Mouse (Mus musculus): ENCODE measurements around the gene Trim25. TPM values are rescaled to one million over a fixed set of nuclear protein-coding genes. Genes with fewer than 3 reads are reported as not detected.
"Not testable (repeated sequence)": the region's sequence is repeated elsewhere in the genome, so short reads cannot be mapped to it uniquely, and the experiment has no call there.

Trim25 gene
- total RNA-seq, 2 experiments from 2014 or later = 6.0 to 6.6 TPM

- no peak for DNase-seq (ENCODE audit: low spot score)
These were observed 24.3 kb downstream of the Trim25 start for GRCm38 (mm10) chr11:89023477-89023876.

DNA sequence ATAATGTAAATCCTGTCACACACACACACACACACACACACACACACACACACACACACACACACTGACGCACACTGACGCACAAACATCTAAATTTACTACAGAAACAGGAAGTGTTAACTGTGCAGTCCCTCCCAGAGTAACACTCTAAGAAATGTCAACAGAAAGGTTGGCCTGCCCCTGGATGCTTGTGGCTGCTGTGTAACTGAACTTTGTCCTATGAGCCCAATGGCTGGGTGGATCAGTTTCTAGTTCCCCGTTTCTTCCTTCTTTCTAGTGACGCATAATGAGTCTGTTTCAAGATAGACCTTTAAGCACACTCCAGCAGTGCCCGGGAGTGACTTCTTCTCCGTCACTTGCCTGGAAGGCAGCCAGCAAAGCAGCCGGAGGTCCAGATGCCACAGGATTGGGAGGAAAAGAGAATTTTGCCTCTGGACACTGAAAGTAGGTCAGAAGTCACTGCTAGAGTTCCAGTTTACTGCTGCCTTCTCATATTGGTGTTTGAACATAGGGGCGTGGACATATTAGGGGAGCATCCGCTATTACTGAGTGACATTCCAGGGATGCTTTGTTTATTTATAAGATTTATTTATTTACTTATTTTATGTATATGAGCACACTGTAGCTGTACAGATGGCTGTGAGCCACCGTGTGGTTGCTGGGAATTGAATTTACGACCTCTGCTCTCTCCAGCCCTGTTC lies 25.2 kb downstream of the Trim25 start:
- DNase-seq (ENCODE audit: low spot score) = peak; percentile 76

GRCm38 (mm10) chr11:89025603-89026002 lies 26.4 kb downstream of the Trim25 start:
- no peak for DNase-seq (ENCODE audit: low spot score)

GRCm38 (mm10) chr11:89026117-89026516 lies 26.9 kb downstream of the Trim25 start:
- no peak for DNase-seq (ENCODE audit: low spot score)

DNA sequence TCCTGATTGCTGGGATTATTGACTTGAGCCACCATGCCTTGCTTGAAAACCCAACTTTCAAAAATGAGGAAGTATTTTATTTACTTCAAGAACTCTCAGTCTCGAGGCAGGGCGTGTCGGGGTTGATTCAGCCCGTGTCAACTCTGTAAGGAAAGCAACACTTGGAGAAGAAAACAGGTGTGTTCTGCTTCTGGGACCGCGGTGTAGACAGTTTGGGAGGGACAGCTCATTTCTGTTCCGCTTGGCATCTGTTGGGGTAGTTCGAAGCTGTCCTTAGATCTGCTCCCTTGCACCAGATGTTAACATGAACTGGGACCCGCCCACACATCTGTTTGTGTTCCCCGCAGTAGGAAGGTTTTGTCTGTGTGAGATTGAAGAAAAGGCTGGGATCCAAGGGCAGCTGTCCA lies 28.8 kb downstream of the Trim25 start:
- peak; percentile 27 for DNase-seq (ENCODE audit: low spot score)

- no peak for DNase-seq (ENCODE audit: low spot score)
These were observed 29.8 kb downstream of the Trim25 start for GRCm38 (mm10) chr11:89028871-89029405.

- no peak for DNase-seq (ENCODE audit: low spot score)
These were observed 31.4 kb downstream of the Trim25 start for GRCm38 (mm10) chr11:89030552-89030951.

GRCm38 (mm10) chr11:89031189-89031588 lies 32.0 kb downstream of the Trim25 start:
- DNase-seq (ENCODE audit: low spot score) = no peak

GRCm38 (mm10) chr11:89034592-89034991 lies 35.4 kb downstream of the Trim25 start:
- no peak for DNase-seq (ENCODE audit: low spot score)

- no peak for DNase-seq (ENCODE audit: low spot score)
These were observed 36.4 kb downstream of the Trim25 start for GRCm38 (mm10) chr11:89035552-89035951.

DNA sequence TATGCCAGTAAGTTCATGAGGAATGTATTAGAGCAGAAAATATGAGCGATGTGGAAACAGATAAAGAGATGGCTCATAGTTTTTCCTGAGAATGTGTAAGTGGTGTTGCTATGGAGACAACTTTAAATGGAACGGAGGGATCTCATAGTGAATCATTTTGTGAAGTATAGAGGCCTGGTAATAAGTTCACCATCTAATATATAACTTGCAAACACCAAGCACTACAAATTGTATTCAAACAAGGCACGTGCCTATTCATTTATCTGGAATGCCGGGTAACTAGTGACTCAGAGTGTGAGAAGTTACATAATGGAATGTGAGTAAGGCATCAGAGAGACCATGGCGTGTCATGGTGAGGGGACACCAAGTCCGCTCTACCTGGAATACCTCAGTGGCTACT lies 39.3 kb downstream of the Trim25 start:
- no peak for DNase-seq (ENCODE audit: low spot score)

GRCm38 (mm10) chr11:89039325-89039724 lies 40.1 kb downstream of the Trim25 start:
- DNase-seq (ENCODE audit: low spot score) = peak; percentile 53

DNA sequence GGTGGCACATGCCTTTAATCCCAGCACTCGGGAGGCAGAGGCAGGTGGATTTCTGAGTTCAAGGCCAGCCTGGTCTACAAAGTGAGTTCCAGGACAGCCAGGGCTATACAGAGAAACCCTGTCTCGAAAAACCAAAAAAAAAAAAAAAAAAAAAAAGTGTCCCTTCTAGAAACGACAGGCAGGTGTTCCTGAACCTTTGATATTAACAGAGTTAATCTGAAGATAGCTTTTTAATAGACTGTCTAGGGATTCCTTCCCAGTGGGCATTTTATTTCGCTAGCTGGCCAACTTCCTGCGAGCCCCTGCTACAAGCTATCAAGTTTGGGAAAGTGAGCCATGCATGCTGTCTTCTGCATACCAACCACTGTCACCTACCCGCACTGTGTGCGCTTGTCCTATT lies 41.9 kb downstream of the Trim25 start:
- DNase-seq (ENCODE audit: low spot score) = not testable (repeated sequence)

GRCm38 (mm10) chr11:89043046-89043445 lies 43.9 kb downstream of the Trim25 start:
- no peak for DNase-seq (ENCODE audit: low spot score)

- DNase-seq (ENCODE audit: low spot score) = not testable (repeated sequence)
These were observed 46.3 kb downstream of the Trim25 start for GRCm38 (mm10) chr11:89045501-89045900.

DNA sequence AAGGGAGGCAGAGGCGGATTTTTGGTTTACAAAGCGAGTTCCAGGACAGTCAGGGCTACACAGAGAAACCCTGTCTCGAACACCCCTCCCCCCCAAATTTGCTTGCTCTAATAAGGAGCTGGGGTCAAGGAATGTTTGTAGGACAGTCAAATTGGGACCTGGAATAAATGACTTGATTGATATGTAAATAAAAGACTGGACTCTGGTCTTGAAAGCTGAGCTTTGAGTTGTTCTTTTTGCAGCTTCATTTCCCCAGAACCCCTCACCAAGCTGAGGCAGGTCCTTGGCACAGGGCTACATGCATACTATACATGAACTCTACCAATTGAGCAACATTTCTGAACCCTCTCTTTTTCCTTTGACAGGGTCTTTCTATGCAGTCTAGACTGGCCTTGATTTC lies 46.8 kb downstream of the Trim25 start:
- DNase-seq (ENCODE audit: low spot score) = no peak

GRCm38 (mm10) chr11:89051767-89052166 lies 52.6 kb downstream of the Trim25 start:
- no peak for DNase-seq (ENCODE audit: low spot score)

DNA sequence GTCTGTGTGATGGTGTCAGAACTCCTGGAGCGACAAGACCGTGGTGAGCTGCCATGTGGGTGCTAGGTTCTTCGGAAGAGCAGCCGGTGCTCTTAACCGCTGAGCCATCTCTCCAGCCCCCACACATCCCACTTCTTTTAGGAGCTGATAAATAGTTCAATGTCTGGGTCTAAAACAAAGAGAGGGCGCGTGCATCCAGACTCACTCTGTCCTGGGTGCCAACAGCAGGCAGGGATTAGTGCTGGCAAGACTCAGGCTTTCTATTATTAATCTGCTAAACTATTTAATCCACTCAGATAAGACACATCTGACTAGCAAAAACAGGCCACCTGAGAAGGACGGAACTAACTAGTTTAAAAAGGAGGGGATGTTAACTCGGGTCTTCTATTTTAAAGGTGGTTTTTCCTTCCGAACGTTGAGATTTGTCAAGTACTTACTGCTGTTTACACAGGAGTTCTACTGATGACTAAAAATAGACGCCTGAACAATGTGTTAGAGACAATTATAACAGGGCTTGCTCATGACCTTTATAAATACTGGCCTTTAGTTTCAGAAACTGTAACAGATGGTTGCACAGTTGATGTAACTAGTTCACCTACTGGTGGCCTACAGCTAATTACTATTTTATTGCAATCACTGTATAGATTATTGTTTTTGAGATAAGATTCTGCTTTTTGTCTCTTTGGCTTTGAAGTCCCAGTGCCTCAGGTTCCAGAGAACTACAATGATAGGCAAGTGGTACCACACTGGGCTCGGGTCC lies 56.9 kb downstream of the Trim25 start:
- DNase-seq (ENCODE audit: low spot score) = no peak

DNA sequence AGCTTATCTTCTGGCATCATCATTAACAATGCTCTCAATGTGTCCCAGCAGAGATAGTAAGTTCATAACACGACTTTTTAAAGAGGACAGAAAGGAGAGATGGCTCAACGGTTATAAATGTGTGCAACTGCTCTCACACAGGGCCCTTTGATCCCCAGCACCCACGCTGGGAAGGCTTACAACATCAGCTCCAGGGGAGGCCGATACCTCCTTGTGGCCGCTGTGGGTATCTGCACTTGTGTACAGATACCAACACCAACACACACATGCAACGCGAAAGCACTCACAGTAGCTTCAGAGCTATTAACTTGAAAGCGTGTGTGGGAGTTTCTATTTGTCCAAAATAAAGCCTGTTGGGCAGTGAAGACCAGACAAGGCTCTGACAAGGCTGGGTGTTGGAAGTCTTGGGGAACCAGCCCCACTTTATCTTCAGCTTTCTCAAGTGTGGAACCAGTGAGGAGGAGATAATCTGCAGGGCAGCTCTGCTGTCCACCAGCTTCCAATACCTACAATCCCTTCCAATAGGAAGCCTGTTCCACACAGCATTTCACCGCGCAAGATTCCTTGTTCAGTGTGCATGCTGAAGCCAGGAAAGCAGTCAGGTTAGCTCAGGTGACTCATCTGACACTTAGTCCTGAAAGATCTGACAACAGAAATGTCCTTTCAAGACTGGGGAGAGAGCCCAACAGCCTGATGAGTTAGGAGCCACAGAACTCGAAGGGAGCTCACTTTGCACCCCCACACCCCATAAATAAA lies 59.5 kb downstream of the Trim25 start:
- no peak for DNase-seq (ENCODE audit: low spot score)

- DNase-seq (ENCODE audit: low spot score) = no peak
These were observed 60.8 kb downstream of the Trim25 start for GRCm38 (mm10) chr11:89059919-89060422.

- DNase-seq (ENCODE audit: low spot score) = peak; percentile 90
These were observed 61.4 kb downstream of the Trim25 start for GRCm38 (mm10) chr11:89060423-89061089.
